Mouse (Mus musculus): ENCODE measurements around the gene Sart3. TPM values are rescaled to one million over a fixed set of nuclear protein-coding genes. Genes with fewer than 3 reads are reported as not detected.

Sart3 gene
- total RNA-seq, 2 experiments from 2014 or later: 46.8 to 50.1 TPM

DNA sequence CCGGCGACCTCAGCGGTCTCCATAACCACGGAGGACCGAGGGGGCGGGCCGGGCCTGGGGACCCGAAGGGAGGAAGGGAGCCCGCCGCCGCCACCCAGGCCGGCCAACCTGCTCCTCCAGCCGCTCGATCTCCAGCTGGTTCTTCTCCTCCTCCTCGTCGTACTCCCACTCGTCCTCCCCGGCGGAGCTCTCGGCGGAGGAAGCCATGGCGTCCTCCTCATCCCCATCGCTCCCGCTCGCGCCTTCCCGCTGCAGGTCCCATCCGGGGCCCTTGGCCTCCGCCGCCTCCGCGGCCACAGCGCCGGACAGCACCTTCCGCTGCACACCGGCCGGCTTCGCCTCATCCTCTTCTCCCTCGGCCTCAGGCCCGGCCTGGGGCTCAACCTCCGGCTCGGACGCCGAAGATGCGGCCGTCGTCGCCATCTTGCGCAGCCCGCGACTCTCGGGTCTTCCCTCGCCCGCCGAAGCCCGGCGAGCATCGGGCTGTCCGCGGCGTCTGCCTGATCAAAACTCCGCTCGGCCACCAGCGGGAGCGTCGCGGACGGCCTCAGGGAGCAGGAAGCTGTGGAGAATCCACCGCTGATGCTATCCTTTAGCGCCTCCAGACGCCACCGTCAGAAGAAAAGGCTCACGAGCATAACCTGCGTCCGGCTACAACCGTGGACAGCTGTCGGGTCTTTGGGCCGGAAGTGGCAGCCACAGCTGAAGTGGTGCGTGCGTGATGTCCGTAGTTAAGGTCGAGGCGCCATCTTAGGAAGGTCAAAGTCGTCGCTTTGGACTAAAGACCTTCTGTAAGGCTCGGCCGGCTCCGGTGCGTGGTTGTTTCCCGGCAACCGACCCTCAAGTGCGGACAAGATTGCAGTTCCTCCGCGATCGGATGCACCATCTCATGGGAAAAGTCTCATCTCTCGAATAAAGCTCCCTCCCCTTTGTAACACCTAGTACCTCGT lies 822 bp downstream of the Sart3 start:
- DNase-seq: peak; percentile 87
- intact Hi-C loops (cut with DNase I): loop anchor here (5.0 to 10.0 kb wide), 2 partner anchors 46 to 173 kb away; no protein-coding TSS in a partner anchor

DNA sequence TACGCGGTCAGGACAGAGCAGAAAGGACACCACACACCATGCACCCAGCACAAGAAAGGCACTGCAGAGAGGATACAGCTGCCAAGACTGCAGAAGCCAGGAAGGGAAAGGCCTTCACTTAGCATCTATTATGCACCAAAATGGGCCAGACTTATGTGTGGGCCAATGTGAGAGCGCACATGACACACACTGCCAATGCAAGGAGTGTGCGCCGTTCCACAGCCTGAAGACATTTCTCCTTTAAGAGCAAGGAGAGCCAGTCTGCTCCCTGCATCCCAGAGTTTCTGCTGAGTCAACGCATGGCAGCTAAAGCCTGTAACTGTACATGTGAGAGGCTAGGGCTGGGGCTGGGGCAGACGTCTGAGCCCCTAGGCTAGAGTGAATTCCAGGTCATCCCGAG lies 3.5 kb downstream of the Sart3 start:
- DNase-seq: no peak
- intact Hi-C loops (cut with DNase I): no loop called here

DNA sequence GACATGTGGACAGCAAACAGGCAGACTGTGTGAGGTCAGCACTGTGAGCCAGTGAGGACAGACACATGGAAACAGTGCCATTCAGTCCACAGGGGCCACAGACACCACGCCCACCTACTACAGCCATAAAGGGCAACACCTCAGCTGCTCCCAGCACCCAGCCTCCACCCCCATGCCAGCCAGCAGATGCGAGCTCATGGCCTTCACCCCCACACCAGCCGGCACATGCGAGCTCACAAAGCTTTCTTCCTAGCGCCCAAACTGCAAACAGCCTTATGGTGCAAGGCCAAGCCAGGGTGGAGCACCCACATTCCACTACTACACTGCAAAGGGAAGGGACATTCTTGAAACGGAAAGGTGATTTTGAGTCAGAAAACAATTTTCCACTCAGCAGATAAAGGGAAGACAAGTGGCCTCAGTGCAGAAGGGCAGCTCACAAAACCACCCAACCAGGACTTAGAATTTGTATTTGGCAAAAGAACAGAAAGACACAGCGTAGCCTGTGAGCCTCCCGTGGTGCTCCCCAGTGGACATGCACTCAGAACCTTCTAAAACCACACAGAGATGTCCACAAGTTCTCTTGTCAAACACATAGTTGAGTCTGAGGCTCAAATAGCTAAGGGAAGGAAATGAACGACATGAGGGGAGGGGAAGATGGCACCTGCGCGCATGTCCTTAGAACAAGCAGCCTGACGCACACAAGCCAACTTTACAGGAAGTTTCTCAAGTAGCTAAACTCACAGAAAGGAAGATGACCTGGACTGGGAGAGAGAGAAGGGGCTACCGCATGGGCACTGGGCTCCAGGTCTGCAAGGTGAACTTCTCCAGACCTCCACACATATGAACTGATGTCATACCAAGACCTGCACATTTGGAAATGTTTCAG lies 6.4 kb downstream of the Sart3 start:
- no peak for DNase-seq

DNA sequence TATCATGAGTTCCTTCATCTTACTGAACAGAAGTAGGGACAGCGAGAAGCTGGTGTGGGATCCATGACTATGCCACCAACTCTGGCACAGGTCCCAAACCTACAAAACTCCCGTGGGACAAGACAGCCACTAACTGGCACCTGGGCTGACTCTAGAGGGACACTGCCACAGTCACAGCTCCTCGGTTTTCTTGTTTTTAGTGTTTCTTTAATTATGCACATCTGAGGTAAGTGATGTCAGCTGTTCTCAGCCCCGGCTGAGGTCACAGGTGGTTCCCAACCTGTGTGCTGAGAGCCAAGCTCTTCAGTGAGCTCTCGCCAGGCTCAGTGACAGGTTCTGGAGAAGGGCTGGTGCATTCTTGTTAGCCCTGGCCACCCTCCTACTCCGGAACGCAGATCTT lies 7.9 kb downstream of the Sart3 start:
- DNase-seq: no peak
- intact Hi-C loops (cut with DNase I): no loop called here

More for the DNA sequence above, 6.4 kb downstream of the Sart3 start:
- intact Hi-C loops (cut with DNase I): no loop called here

DNA sequence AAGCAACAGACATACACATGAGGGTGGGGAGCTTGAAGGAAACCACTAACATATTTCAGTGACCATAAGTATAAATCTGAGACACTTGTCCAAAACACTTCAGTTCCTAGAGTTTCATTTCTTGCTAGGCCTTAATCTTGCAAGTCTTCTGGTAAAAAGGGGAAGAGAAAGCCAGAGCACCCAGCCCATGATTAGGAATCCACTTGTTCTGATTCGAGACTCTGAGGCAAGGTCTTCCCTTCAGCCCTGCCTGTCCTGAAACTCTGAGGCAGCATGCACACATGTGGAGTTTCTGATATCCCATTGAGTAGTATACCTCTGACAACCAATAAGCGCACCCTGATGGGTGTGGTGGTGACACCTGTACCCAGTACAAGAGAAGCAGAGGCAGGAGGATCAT lies 10.7 kb downstream of the Sart3 start:
- intact Hi-C loops (cut with DNase I): no loop called here

DNA sequence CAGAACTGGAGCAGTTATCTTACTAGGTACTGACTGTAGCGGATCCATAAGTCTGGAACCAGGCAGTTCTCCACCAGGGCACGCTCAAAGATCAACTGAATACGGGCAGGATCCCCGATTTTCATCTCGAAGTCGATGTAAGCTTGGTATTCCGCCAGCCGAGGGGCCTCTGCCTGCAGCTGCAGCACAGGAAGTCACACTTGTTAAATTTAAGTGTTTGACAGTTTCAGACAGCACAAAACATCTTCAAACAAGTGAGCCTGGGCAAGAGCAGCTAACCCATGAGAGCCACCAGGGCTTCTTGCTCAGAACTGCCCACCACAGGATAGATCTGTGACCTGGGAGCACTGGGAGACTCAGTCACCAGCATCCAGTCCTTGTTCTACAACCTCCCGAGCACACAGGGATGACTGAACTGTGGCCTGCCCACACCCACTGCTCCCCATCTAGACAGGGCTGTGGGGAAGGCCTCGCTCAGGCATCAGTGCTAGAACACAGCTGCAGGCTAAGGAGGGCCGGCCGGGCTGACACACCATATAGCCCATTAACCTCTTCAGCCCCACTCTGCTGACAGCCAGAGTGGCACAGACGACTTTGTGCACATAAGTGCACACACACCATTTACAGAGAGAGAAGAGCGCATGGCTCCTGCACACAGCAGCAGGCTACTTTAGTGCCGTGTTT lies 16.8 kb downstream of the Sart3 start:
- DNase-seq: no peak
- intact Hi-C loops (cut with DNase I): no loop called here

More for the DNA sequence above, 10.7 kb downstream of the Sart3 start:
- no peak for DNase-seq

DNA sequence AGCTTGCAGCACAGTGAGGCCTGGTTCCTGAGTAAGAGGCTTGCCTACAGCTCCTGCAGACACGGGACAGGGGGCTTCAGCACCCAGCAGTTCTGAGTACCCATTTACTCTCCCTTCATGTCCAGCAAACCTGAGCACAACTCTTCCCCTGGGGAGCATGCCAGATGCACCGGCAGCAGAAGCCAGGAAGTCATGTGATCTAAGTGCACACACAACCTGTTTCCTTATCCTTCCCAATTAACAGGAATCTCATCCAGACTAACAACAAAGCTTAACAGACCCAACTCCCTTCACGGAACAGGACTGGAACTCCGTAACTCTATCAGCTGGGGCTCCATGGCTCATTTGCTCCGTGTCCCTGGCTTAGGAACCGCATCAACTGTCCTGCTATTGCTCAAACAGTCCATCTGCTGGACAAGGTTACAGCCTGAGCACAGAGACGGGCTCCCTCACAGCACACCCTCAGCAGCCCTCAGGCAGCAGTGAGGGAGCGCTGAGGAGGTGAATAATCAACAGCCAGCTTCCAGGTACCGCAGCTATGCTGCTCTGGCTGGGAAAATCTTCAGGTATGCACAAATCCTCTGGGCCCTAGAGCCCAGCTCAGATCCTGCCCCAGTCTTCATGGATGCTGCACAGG lies 20.7 kb downstream of the Sart3 start:
- no peak for DNase-seq
- intact Hi-C loops (cut with DNase I): no loop called here

DNA sequence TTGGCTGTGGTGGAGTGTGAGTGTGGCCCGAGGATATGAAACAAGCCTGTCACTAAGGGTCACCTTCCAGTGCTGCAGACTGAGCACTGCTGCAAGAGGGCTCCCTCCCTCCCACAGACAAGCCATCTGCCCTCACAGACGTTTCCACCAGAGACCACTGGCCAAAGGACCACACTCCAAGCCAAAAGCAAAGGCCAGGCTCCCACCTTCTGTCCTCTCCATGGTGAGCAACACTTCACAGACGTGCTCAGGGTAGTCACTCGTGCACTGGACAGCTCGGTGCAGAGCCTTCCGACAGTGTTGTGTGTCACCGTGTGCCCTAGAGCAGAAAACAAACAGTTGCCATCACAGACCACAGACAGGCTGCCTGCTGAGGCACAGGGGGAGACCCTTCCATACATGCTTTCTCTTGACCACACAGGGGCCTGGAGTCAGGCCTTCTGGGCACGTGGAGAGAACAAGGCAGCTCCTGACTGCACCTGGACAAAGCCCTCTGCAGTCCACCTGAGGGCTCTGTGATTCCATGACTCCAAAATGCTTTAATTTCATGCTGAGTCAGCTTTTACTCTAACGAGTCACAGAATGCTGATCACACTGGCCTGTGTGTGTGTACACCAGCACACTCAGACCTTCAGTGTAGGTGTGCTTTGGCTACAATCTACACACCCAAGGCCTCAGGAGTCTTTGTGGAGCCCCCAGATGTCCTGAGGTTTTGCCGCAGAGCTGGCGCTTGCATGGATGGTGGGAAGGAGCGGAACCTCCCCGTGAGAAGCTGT lies 23.6 kb downstream of the Sart3 start:
- peak; percentile 66 for DNase-seq
- intact Hi-C loops (cut with DNase I): no loop called here

DNA sequence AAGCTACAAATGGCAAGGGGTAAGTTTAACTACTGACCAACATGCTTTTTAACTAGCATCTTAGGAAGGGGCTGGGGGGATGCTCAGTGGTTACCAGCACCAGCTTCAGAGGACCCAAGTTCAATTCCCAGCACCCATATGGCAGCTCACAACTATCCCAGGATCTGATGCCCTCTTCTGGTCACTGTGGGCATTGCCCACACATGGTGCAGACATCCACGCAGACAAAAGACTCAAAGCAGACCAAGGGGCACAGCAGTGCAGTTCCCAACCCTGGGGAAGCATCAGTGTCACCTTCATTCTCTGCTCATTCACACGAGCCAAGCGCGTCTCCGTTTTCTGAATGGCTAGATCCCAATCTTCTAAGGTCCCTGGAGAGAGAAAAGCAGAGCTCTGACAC lies 24.7 kb downstream of the Sart3 start:
- intact Hi-C loops (cut with DNase I): no loop called here
- DNase-seq: no peak

DNA sequence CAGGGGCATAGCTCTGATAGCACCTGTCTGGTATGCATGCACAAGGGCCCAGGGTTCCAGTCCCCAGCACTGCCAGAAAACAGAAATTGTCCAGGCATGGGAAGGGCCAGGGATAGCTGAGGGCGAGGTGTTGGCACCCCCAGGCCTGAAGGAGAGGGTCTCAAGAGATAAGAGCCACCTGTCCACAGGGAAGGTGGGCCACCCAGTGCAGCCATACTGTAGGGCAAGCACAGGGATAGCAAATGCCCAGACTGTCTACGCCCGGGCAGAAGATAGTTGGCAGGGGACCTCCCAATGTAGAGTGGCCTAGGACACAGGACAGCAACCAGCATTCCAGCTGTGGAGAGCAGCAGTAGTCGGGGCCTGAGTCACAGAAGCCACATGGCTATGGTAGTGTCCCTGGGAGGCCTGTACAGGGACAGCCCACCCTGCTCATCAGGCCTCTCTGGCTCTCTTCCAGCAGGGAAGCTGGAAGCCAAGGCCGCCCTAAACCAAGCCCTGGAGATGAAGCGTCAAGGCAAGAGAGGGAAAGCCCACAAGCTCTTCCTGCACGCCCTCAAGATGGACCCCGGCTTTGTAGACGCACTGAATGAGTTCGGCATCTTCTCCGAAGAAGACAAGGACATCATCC lies 34.6 kb downstream of the Sart3 start:
- intact Hi-C loops (cut with DNase I): no loop called here
- DNase-seq: no peak

DNA sequence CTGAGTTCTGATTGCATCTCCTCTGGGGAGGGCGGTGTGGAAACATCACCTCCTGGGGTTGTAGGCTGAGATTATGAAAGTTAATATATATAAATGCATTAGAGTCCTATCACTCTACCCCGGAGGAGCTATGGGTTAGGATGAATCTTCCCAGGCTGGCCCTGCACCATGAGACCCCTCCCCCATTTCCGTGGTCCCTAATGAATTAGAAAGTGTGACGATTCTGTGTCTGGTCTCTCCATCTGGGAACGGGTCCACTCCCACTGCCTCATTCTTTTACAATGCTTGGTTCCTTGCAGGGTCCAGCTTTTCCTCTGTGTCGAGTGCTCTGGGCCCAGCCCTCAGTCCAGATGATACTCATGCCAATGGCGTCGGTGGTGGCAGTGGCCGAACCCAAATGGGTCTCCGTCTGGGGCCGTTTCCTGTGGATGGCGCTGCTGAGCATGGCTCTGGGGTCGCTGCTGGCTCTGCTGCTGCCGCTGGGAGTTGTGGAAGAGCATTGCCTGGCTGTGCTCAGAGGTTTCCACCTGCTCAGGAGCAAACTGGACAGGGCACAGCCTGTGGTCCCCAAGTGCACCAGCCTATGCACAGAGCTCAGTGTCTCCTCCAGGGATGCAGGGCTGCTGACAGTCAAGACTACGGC lies 35.7 kb downstream of the Sart3 start:
- no peak for DNase-seq
- intact Hi-C loops (cut with DNase I): no loop called here

DNA sequence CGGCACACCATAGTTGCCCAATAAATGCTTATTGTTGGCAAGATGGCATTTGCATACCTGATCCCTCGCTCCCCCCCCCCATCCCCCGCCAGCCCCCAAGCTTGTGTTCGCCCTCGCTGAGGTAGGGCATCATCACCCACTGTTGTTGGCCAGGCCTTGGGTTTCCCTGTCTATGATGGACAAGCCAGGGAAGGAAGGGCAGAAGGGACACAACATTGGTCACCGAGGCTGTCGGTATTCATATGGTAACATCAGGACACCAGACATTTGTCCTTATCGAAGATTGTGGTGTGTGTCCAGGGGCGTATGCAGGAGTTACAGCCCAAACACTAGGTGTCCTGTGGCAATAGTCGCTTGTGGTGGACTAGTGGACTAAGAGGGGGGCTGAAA lies 36.2 kb downstream of the Sart3 start:
- intact Hi-C loops (cut with DNase I): no loop called here
- no peak for DNase-seq

DNA sequence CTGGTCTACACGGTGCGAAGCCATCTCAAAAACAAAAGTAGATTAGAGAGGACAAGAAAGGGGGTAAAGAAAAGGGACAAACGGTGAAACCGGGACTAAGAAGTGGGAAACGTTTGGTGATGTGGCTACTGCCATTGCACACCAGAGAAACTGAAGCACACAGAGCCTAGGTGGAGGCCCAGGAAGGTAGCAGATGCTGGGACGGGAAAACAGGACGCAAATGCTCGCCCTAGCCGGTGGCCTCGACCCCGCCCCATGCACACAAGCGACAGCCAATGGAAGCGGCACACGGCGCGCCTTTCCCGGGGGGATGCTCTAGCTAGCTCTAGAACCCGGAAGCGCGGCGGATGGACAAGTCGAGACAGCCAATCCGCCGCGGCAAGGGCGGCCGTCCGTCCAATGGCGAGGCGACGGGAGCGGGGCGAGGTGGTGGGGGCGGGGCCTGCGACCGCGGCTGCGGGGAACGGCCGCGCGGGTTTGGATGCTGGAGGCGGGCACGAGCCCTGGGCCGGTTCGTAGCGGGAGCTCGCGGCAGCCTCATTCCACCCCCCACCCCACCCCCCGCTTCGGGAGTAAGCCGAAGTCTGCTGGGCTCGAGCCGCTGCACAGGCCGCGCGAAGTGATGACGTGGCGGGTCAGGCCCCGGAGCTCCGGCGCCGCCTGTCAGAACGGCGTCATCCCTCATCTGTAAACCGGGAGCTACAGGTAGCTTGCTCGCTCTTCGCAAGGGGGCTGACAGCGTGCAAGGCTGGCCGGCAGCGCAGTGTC lies 36.8 kb downstream of the Sart3 start, which contains the start of gene Ficd:
Gene Ficd, plus strand, starts transcription at position 459 of the 768 bp plus-strand sequence.
- intact Hi-C loops (cut with DNase I): no loop called here
- DNase-seq: peak; percentile 97

DNA sequence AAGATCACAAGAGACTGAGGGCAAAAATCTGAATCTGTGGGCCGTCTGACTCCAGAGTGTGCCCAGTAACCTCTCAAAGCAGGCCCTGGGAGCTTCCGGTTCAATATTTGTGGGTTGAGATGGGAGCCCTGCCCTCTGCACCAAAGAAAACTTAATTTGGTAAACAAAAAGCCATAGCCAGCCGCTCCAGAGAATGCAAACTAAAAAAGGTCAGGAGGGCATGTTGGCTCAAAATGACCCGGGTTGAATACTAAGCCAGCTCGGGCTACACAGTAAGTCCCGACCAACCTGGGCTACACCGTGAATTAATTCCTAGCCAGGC lies 37.3 kb downstream of the Sart3 start:
- DNase-seq: no peak
- intact Hi-C loops (cut with DNase I): no loop called here

DNA sequence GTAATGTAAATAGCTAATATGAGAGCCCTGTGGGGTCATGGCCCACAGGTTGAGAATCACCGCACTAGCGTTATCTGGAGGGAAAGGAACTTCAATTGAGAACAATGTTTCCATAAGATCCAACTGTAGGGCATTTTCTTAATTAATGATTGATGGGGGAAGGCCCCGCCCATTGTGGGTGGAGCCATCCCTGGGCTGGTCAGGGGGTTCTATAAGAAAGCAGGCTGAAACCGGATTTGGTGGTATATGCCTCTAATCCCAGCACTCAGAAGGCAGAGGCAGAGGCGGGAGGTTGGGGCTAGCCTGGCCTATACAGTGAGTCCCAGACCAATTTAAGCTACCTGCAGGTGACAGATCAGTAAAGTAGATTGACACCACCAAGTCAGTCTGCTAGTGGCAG lies 37.9 kb downstream of the Sart3 start:
- intact Hi-C loops (cut with DNase I): no loop called here
- no peak for DNase-seq

DNA sequence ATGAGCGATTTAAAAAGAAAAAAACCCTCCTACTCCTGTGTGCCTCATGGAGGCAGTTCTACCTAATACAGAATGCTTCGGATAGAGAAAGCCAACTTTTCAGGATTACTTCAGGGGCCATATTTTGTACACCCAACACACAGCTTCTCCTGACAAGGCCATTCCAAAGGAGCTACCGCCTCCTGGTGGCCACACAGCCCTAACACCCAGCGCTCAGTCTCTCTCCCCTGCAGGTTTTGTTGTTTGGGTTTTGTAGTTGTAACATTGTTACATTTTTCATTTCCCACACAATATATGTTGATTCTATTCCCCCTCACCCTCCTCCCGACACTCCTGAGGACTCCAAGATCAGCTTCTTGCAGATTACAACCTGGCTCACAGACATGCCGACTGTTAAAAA lies 40.1 kb downstream of the Sart3 start:
- peak; percentile 78 for DNase-seq
- intact Hi-C loops (cut with DNase I): loop anchor here (2.0 kb wide), 1 partner anchor 365 kb away; no protein-coding TSS in a partner anchor

DNA sequence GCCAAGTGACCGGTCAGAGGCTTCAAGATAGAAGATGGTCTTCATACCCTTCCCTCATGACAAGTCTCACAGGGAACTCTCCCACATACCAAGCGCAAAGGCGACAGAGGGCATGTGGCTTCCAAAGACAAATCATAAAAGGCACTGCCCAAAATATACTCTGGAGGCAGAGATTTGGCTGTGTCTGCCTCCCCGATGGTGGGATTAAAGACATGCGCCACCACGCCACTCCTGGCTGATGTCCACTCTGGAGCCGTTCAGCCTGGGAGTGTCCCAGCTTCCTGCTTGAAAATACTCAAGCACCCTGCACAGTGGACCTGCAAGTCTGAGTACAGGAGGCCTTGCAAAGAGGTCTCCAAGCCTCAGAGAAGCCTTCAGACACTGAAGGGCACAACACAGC lies 41.1 kb downstream of the Sart3 start:
- intact Hi-C loops (cut with DNase I): no loop called here
- no peak for DNase-seq

DNA sequence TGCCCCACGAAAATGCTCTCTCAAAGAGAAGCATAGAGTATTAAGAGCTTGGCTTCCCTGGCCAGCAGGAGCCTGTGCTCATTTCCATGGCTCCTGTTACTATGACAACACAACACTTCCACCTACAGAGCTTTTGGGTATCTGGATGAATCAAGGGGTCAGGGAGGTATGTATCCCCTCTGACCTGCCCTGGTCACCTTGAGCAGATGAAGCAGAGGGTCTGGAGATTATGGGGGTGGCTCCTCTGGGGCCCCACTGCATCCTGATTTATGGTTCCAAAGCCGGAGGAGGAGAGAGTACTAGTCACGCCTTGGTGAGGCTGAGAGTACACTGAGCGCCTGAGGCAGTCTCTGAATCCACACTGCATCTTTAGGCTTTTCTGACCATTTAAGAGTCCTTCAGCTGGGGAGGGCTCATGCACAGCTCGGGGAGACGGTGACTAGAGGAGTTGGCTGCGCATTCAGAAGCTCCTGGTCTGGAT lies 41.6 kb downstream of the Sart3 start:
- intact Hi-C loops (cut with DNase I): no loop called here
- DNase-seq: no peak
